Mouse (Mus musculus) limb, embryonic 11.5 days (tissue): ENCODE results near the gene Csk. TPM values are rescaled to one million over a fixed set of nuclear protein-coding genes. Genes with fewer than 3 reads are reported as not detected.

Source experiments
- ATAC-seq: fragments of 200-750 bp; cut with Nextera tagmentation; 2 replicates; pipeline ENCODE4 v1.8.0; 2017; ENCODE audit warnings: low read depth; ENCODE audit not compliant: insufficient number of reproducible peaks, low FRiP score, low TSS enrichment
- DNase-seq: peaks from one replicate; pipeline ENCODE4 v3.0.0-alpha.2; 2015; ENCODE audit warnings: low spot score
- H3K27ac ChIP-seq: fragments of 300-500 bp; sonication (generic); replicated peaks from 2 replicates; pipeline ENCODE4 v1.5.1; 2014; ENCODE audit warnings: low read depth, mild to moderate bottlenecking, low read length
- H3K27me3 ChIP-seq: fragments of 300-500 bp; sonication (generic); 2 replicates; pipeline ENCODE4 v1.6.1; 2014; ENCODE audit warnings: mild to moderate bottlenecking, low read length, mixed read lengths; ENCODE audit not compliant: control insufficient read depth, insufficient read depth
- H3K36me3 ChIP-seq: fragments of 300-500 bp; sonication (generic); 2 replicates; pipeline ENCODE4 v1.6.1; 2014; ENCODE audit warnings: mild to moderate bottlenecking, low read length, moderate library complexity, mixed read lengths; ENCODE audit not compliant: control insufficient read depth, insufficient read depth
- H3K4me1 ChIP-seq: fragments of 300-500 bp; sonication (generic); 2 replicates; pipeline ENCODE4 v1.6.1; 2014; ENCODE audit warnings: low read length, mixed read lengths; ENCODE audit not compliant: control insufficient read depth, insufficient read depth
- H3K4me2 ChIP-seq: fragments of 300-500 bp; sonication (generic); 2 replicates; pipeline ENCODE4 v1.6.1; 2014; ENCODE audit warnings: low read depth, mild to moderate bottlenecking, moderate library complexity; ENCODE audit not compliant: severe bottlenecking
- H3K4me3 ChIP-seq: fragments of 300-500 bp; sonication (generic); 2 replicates; pipeline ENCODE4 v1.5.1; 2014; ENCODE audit warnings: low read depth, low read length
- H3K9ac ChIP-seq: fragments of 300-500 bp; sonication (generic); 2 replicates; pipeline ENCODE4 v1.6.1; 2014; ENCODE audit warnings: mild to moderate bottlenecking, low read length
- H3K9me3 ChIP-seq: fragments of 300-500 bp; sonication (generic); 2 replicates; pipeline ENCODE4 v1.6.1; 2016; ENCODE audit warnings: low read length; ENCODE audit not compliant: control insufficient read depth
- WGBS: fragments of 180-500 bp; shearing (Covaris S2); extraction: QIAGEN DNeasy Blood & Tissue Kit; methylation state at CpG from one replicate; pipeline ENCODE4 v1.1.7; 2014; 5-methylcytosine and 5-hydroxymethylcytosine counted together
- polyA plus RNA-seq: library from polyadenylated mRNA; unstranded; fragments of >200 nt; fragmentation: Nextera tagmentation; extraction: Ambion mirVana; gene quantifications from 2 replicates; pipeline ENCODE4 v1.2.1, GENCODE M21; 2014

Csk gene
- polyA plus RNA-seq, 1 experiment from 2014 or later: 33.7 TPM

- Histone ChIP-seq H3K4me2 (peak overlapping the region; percentile 95), H3K4me3 (peak overlapping the region; percentile 97), H3K9ac (peak overlapping the region; percentile 97), H3K4me1 (peaks cover 31% of the 10 kb centered on the region), H3K9me3 (no peaks in the 10 kb centered on the region), H3K36me3 (no peaks in the 10 kb centered on the region), H3K27ac (peak overlapping the region; percentile 81), H3K27me3 (no peaks in the 10 kb centered on the region)
- 0% methylated on average over 56 of the region's 85 CpGs for WGBS
- peak; percentile 82 for ATAC-seq
- peak; percentile 95 for DNase-seq
Observed at GRCm38 (mm10) chr9:57644944-57645893, 8.2 kb downstream of the Csk start.

- peak; percentile 20; the same call in 1 of the 2 replicates for ATAC-seq
Observed at GRCm38 (mm10) chr9:57644442-57644943, 8.9 kb downstream of the Csk start.

GRCm38 (mm10) chr9:57643856-57644180 is 9.6 kb downstream of the Csk start:
- ATAC-seq: no peak
- WGBS: 58% methylated on average over 7 of the region's 7 CpGs

More at GRCm38 (mm10) chr9:57644442-57644943, 8.9 kb downstream of the Csk start:
- Histone ChIP-seq H3K4me3 (peak overlapping the region; percentile 97), H3K36me3 (no peaks in the 10 kb centered on the region), H3K4me2 (peak overlapping the region; percentile 95), H3K9ac (peak overlapping the region; percentile 97), H3K9me3 (no peaks in the 10 kb centered on the region), H3K4me1 (peaks cover 39% of the 10 kb centered on the region), H3K27me3 (no peaks in the 10 kb centered on the region), H3K27ac (peak overlapping the region; percentile 81)
- under 1% methylated on average over 18 of the region's 18 CpGs for WGBS
- DNase-seq: no peak

GRCm38 (mm10) chr9:57643169-57643855 is 10.1 kb downstream of the Csk start:
- 79% methylated on average over 9 of the region's 9 CpGs for WGBS
- DNase-seq: no peak
- no peaks in the 10 kb centered on the region for H3K27me3 ChIP-seq
- H3K27ac ChIP-seq: no peak overlapping the region
- H3K4me3 ChIP-seq: peak overlapping the region; percentile 97
- peak overlapping the region; percentile 95 for H3K4me2 ChIP-seq
- no peak for ATAC-seq
- no peaks in the 10 kb centered on the region for H3K36me3 ChIP-seq
- H3K4me1 ChIP-seq: peaks cover 50% of the 10 kb centered on the region
- no peaks in the 10 kb centered on the region for H3K9me3 ChIP-seq
- H3K9ac ChIP-seq: peak overlapping the region; percentile 97; the same call in 1 of the 2 replicates

More at GRCm38 (mm10) chr9:57643856-57644180, 9.6 kb downstream of the Csk start:
- Histone ChIP-seq H3K4me1 (peaks cover 45% of the 10 kb centered on the region), H3K9ac (peak overlapping the region; percentile 97; the same call in 1 of the 2 replicates), H3K9me3 (no peaks in the 10 kb centered on the region), H3K4me3 (peak overlapping the region; percentile 97), H3K4me2 (peak overlapping the region; percentile 95), H3K27me3 (no peaks in the 10 kb centered on the region), H3K27ac (no peak overlapping the region), H3K36me3 (no peaks in the 10 kb centered on the region)
- no peak for DNase-seq

GRCm38 (mm10) chr9:57641775-57642550 is 11.5 kb downstream of the Csk start:
- DNase-seq: no peak
- Histone ChIP-seq H3K27ac (no peak overlapping the region), H3K4me3 (no peak overlapping the region), H3K27me3 (no peaks in the 10 kb centered on the region), H3K36me3 (no peaks in the 10 kb centered on the region), H3K9me3 (no peaks in the 10 kb centered on the region), H3K9ac (no peak overlapping the region), H3K4me2 (no peak overlapping the region), H3K4me1 (peaks cover 62% of the 10 kb centered on the region)
- WGBS: 88% methylated on average over 13 of the region's 13 CpGs
- ATAC-seq: no peak

GRCm38 (mm10) chr9:57641022-57641421 is 12.4 kb downstream of the Csk start:
- no peaks in the 10 kb centered on the region for H3K27me3 ChIP-seq
- H3K36me3 ChIP-seq: no peaks in the 10 kb centered on the region
- 85% methylated on average over 1 of the region's 1 CpGs for WGBS
- no peaks in the 10 kb centered on the region for H3K9me3 ChIP-seq
- H3K9ac ChIP-seq: no peak overlapping the region; the same call in 1 of the 2 replicates
- DNase-seq: no peak
- no peak overlapping the region; the same call in 1 of the 2 replicates for H3K27ac ChIP-seq
- peaks cover 62% of the 10 kb centered on the region for H3K4me1 ChIP-seq
- 0 out of 2 replicates have a peak overlapping the region, but pooled peaks have one; percentile 41 for H3K4me2 ChIP-seq
- ATAC-seq: no peak
- no peak overlapping the region for H3K4me3 ChIP-seq

GRCm38 (mm10) chr9:57640384-57640783 is 13.0 kb downstream of the Csk start:
- 15% methylated on average over 15 of the region's 15 CpGs for WGBS
- ATAC-seq (no peak), DNase-seq (no peak)
- no peaks in the 10 kb centered on the region for H3K27me3 ChIP-seq
- no peaks in the 10 kb centered on the region for H3K36me3 ChIP-seq
- no peak overlapping the region for H3K4me3 ChIP-seq
- peak overlapping the region; percentile 2; the same call in 1 of the 2 replicates for H3K9ac ChIP-seq
- peak overlapping the region; percentile 41 for H3K4me2 ChIP-seq
- peak overlapping the region; percentile 91 for H3K27ac ChIP-seq
- peaks cover 62% of the 10 kb centered on the region for H3K4me1 ChIP-seq
- no peaks in the 10 kb centered on the region for H3K9me3 ChIP-seq
